Mouse (Mus musculus): ENCODE data around the gene Tac2. TPM values are rescaled to one million over a fixed set of nuclear protein-coding genes. Genes with fewer than 3 reads are reported as not detected.
"Not testable (repeated sequence)": the region's sequence is repeated elsewhere in the genome, so short reads cannot be mapped to it uniquely, and the experiment has no call there.

Gene Tac2
- total RNA-seq, 2 experiments from 2014 or later: 0.38 TPM; not detected in 1

- no peak for DNase-seq
These were observed 35.2 kb downstream of the Tac2 start, which contains the start of the genes Rdh1 and Rdh16f1 for GRCm38 (mm10) chr10:127759181-127760110. TSS of gene Rdh1 (plus strand) at chr10:127759721. TSS of gene Rdh16f1 (plus strand) at chr10:127759787.

- not testable (repeated sequence) for DNase-seq
These were observed 38.6 kb downstream of the Tac2 start for GRCm38 (mm10) chr10:127762926-127763325.

GRCm38 (mm10) chr10:127763914-127764680 is 39.8 kb downstream of the Tac2 start:
- DNase-seq: no peak

- no peak for DNase-seq
These were observed 42.3 kb downstream of the Tac2 start for GRCm38 (mm10) chr10:127766564-127766963.

- no peak for DNase-seq
These were observed 51.7 kb downstream of the Tac2 start, which contains the start of gene Rdh9 for GRCm38 (mm10) chr10:127776011-127776410. TSS of gene Rdh9 (plus strand) at chr10:127776386.

Other genes starting within 250 kb of the Tac2 start
- gene Stac3, start 222.8 kb upstream of the Tac2 start, total RNA-seq (2021): 100 to 1,000 TPM; 272 to 307 TPM
- 10 to 100 TPM; 20.5 to 24.2 TPM for gene Ndufa4l2, start 209.5 kb upstream of the Tac2 start, total RNA-seq (2021)
- gene Shmt2, start 202.0 kb upstream of the Tac2 start, total RNA-seq (2021): 10 to 100 TPM; 30.5 to 33.4 TPM
- gene Nxph4, start 189.9 kb upstream of the Tac2 start, total RNA-seq (2021): 1 to 10 TPM; 1.6 to 1.9 TPM
- gene Lrp1, start 103.3 kb upstream of the Tac2 start, total RNA-seq (2021): 100 to 1,000 TPM; 105 to 132 TPM
- gene Stat6, start 81.5 kb upstream of the Tac2 start, total RNA-seq (2021): 10 to 100 TPM; 15.8 to 24.4 TPM
- 1 to 10 TPM; 2.8 to 5.3 TPM for gene Nemp1, start 57.6 kb upstream of the Tac2 start, total RNA-seq (2021)
- gene Nab2, start 55.9 kb upstream of the Tac2 start, total RNA-seq (2021): 10 to 100 TPM in 1 of 2 experiments, 1 to 10 TPM in 1; 7.0 to 13.2 TPM
- under 1 TPM; 0.21 to 0.54 TPM for gene Myo1a, start 19.3 kb upstream of the Tac2 start, total RNA-seq (2021)
- 1 to 10 TPM; 5.9 to 6.0 TPM for gene Zbtb39, start 15.1 kb downstream of the Tac2 start, total RNA-seq (2021)
- gene Gpr182, start 27.3 kb downstream of the Tac2 start, total RNA-seq (2021): under 1 TPM; 0.38 to 0.47 TPM
- gene Rdh1, start 35.2 kb downstream of the Tac2 start, total RNA-seq (2021): under 1 TPM; 0.09 to 0.11 TPM
- gene Rdh16f1, start 35.3 kb downstream of the Tac2 start, total RNA-seq (2021): under 1 TPM in 1 of 2 experiments, not detected in 1; 0.34 TPM
- under 1 TPM in 1 of 2 experiments, not detected in 1; 0.56 TPM for gene Rdh9, start 51.9 kb downstream of the Tac2 start, total RNA-seq (2021)
- under 1 TPM in 1 of 2 experiments, not detected in 1; 0.09 TPM for gene Rdh16, start 76.7 kb downstream of the Tac2 start, total RNA-seq (2021)
- not detected for gene Rdh19, start 125.5 kb downstream of the Tac2 start, total RNA-seq (2021)
- not detected for gene Rdh16f2, start 142.0 kb downstream of the Tac2 start, total RNA-seq (2021)
- under 1 TPM in 1 of 2 experiments, not detected in 1; 0.23 TPM for gene Rdh7, start 164.3 kb downstream of the Tac2 start, total RNA-seq (2021)
- not detected for gene Sdr9c7, start 174.0 kb downstream of the Tac2 start, total RNA-seq (2021)